Mouse (Mus musculus) forebrain, postnatal 0 days (tissue): ENCODE results near the gene Hoxa6. TPM values are rescaled to one million over a fixed set of nuclear protein-coding genes. Genes with fewer than 3 reads are reported as not detected.

Source experiments
- ATAC-seq: fragments of 200-750 bp; cut with Nextera tagmentation; 2 replicates; pipeline ENCODE4 v1.8.0; 2017; ENCODE audit warnings: mild to moderate bottlenecking, moderate library complexity
- DNase-seq: peaks from one replicate; pipeline ENCODE4 v3.0.0-alpha.2; 2015
- H3K27ac ChIP-seq: fragments of 300-500 bp; sonication (generic); 2 replicates; pipeline ENCODE4 v1.5.1; 2014; ENCODE audit warnings: low read depth, mild to moderate bottlenecking, antibody characterized with exemption, low read length, moderate library complexity, mixed read lengths
- H3K27me3 ChIP-seq: fragments of 300-500 bp; sonication (generic); 2 replicates; pipeline ENCODE4 v1.6.1; 2014; ENCODE audit warnings: mild to moderate bottlenecking, low read length, mixed read lengths; ENCODE audit not compliant: insufficient read depth
- H3K36me3 ChIP-seq: fragments of 300-500 bp; sonication (generic); 2 replicates; pipeline ENCODE4 v1.6.1; 2014; ENCODE audit warnings: mild to moderate bottlenecking, moderate library complexity; ENCODE audit not compliant: insufficient read depth
- H3K4me1 ChIP-seq: fragments of 300-500 bp; sonication (generic); 2 replicates; pipeline ENCODE4 v1.6.1; 2014; ENCODE audit warnings: antibody characterized with exemption; ENCODE audit not compliant: insufficient read depth
- H3K4me2 ChIP-seq: fragments of 300-500 bp; sonication (generic); 2 replicates; pipeline ENCODE4 v1.6.1; 2014; ENCODE audit warnings: low read depth, mild to moderate bottlenecking, moderate library complexity
- H3K4me3 ChIP-seq: fragments of 300-500 bp; sonication (generic); 2 replicates; pipeline ENCODE4 v1.5.1; 2014; ENCODE audit warnings: low read depth, low read length, mixed read lengths
- H3K9ac ChIP-seq: fragments of 300-500 bp; sonication (generic); 2 replicates; pipeline ENCODE4 v1.6.1; 2014; ENCODE audit warnings: mild to moderate bottlenecking
- H3K9me3 ChIP-seq: fragments of 300-500 bp; sonication (generic); 2 replicates; pipeline ENCODE4 v1.6.1; 2016; ENCODE audit warnings: low read length
- CTCF ChIP-seq: sonication (generic); IDR thresholded peaks from 2 replicates; pipeline ENCODE4 v1.5.1; 2016; ENCODE audit warnings: antibody characterized with exemption, control low read depth, low read depth
- WGBS: fragments of 180-500 bp; shearing (Covaris S2); extraction: QIAGEN DNeasy Blood & Tissue Kit; methylation state at CpG from one replicate; pipeline ENCODE4 v1.1.7; 2014; 5-methylcytosine and 5-hydroxymethylcytosine counted together
- polyA plus RNA-seq: library from polyadenylated mRNA; unstranded; fragments of >200 nt; fragmentation: Nextera tagmentation; extraction: Ambion mirVana; gene quantifications from 2 replicates; pipeline ENCODE4 v1.2.1, GENCODE M21; 2015
- total RNA-seq: library from RNA; depleted of rRNA; stranded (reverse); fragments of >200 nt; gene quantifications from 2 replicates; pipeline ENCODE4 v1.2.3, GENCODE M21; 2014

Hoxa6 gene
- total and polyA plus RNA-seq, 2 experiments from 2014 or later = not detected

GRCm38 (mm10) chr6:52239625-52240388 lies 31.3 kb upstream of the Hoxa6 start:
- H3K27ac ChIP-seq = no peak overlapping the region
- no peaks in the 10 kb centered on the region for H3K36me3 ChIP-seq
- no peak for DNase-seq
- no peaks in the 10 kb centered on the region for H3K9me3 ChIP-seq
- no peak for TF ChIP-seq CTCF
- H3K4me2 ChIP-seq = no peak overlapping the region
- no peak overlapping the region for H3K4me3 ChIP-seq
- H3K27me3 ChIP-seq = peaks cover 98% of the 10 kb centered on the region
- no peak overlapping the region for H3K9ac ChIP-seq
- no peaks in the 10 kb centered on the region for H3K4me1 ChIP-seq
- WGBS = 2% methylated on average over 30 of the region's 30 CpGs
- ATAC-seq = no peak

DNA sequence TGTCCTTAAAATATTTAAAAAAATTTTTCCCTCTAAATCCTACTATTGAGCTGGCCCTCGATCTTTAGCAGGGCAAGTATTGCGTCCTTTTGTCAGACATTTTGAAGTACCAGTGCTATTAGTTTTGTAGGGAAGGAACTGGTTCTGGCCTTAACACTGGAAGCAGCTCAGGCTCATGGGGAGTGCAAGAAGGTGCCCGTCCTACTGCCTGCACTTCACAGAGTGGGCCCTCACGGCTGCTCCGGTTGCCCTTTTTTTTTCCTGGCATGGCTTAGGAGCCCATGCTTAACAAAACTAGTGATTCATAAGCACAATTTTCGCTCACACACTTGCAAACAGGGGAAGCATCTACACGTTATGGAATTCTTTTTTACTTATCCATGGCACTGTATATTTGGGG lies 30.5 kb upstream of the Hoxa6 start:
- H3K9me3 ChIP-seq = no peaks in the 10 kb centered on the region
- no peak for TF ChIP-seq CTCF
- H3K4me3 ChIP-seq = no peak overlapping the region
- DNase-seq (no peak), ATAC-seq (no peak)
- no peak overlapping the region for H3K9ac ChIP-seq
- no peak overlapping the region for H3K4me2 ChIP-seq
- H3K27me3 ChIP-seq = peaks cover 98% of the 10 kb centered on the region
- no peaks in the 10 kb centered on the region for H3K36me3 ChIP-seq
- no peak overlapping the region for H3K27ac ChIP-seq
- H3K4me1 ChIP-seq = no peaks in the 10 kb centered on the region
- 3% methylated on average over 7 of the region's 7 CpGs for WGBS

- WGBS = 4% methylated on average over 7 of the region's 7 CpGs
- no peak overlapping the region for H3K4me2 ChIP-seq
These were observed 29.6 kb upstream of the Hoxa6 start for GRCm38 (mm10) chr6:52238155-52238545.

DNA sequence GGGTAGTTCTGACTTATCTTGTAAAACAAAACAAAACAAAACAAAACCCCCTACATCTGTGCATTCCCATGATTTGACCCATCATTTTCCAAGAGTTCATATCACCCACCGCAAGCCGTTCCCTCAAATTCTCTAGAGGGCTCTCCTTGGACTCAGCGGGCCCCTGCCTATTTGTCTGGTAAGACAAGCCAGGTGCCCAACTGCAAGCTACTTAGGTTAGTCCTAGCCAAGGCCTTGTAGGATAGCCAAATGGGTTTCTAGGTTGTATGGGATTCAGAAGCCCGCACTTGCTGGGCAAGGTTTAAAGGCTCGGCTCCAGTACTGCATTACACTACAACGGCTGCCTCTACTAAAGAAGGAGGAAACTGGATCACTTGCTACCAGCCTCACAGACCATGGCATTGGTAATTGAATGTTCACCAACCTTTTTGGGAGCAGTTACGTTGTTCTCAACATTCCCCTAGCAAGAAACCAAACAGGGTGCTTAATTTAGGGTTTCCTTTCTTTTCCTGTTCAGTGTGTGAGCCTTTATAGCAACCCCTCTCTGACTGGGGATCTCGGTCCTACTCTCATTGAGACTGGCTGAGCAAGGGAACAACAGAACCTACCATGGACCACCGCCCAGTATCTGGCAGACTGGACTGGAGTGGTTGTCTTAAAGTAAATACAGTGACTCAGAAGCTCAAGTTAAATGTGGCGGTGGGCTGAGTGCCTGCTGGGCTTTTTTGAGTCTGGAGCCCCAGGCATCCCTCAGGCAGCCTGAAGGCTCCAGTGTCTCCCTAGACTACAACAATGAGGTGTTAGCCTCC lies 29.0 kb upstream of the Hoxa6 start:
- peaks cover 98% of the 10 kb centered on the region for H3K27me3 ChIP-seq
- TF ChIP-seq CTCF = no peak
- H3K27ac ChIP-seq = no peak overlapping the region
- no peak for DNase-seq
- 8% methylated on average over 10 of the region's 10 CpGs for WGBS
- H3K36me3 ChIP-seq = no peaks in the 10 kb centered on the region
- no peak overlapping the region for H3K4me2 ChIP-seq
- no peak overlapping the region for H3K4me3 ChIP-seq
- no peak for ATAC-seq
- H3K4me1 ChIP-seq = no peaks in the 10 kb centered on the region
- H3K9me3 ChIP-seq = no peaks in the 10 kb centered on the region
- H3K9ac ChIP-seq = no peak overlapping the region

More at GRCm38 (mm10) chr6:52238155-52238545, 29.6 kb upstream of the Hoxa6 start:
- ATAC-seq (no peak), DNase-seq (no peak)
- no peaks in the 10 kb centered on the region for H3K36me3 ChIP-seq
- H3K4me3 ChIP-seq = no peak overlapping the region
- TF ChIP-seq CTCF = no peak
- no peak overlapping the region for H3K9ac ChIP-seq
- no peak overlapping the region for H3K27ac ChIP-seq
- no peaks in the 10 kb centered on the region for H3K9me3 ChIP-seq
- H3K4me1 ChIP-seq = no peaks in the 10 kb centered on the region
- H3K27me3 ChIP-seq = peaks cover 98% of the 10 kb centered on the region

DNA sequence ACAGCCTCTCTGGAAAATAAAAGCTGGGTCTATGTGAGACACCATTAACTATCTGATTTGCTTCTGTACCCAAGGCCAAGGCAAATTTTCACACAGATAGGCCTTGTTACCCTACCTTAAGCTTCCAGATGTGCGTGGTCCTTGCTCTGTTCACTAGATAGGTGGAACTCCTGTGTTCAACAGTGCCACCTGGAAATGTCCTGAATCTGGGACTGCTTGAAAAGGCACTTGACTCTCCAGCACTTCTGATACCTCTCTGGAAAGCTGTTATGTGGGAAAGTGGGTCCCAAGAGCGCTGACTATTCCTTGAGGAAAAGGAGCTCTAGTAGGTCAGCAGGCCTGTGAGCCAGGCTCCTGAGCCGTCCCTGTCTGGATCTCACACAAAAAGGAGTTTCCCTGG lies 28.3 kb upstream of the Hoxa6 start:
- Histone ChIP-seq H3K9me3 (no peaks in the 10 kb centered on the region), H3K4me1 (no peaks in the 10 kb centered on the region), H3K4me3 (no peak overlapping the region), H3K27ac (no peak overlapping the region), H3K36me3 (no peaks in the 10 kb centered on the region), H3K9ac (no peak overlapping the region), H3K4me2 (no peak overlapping the region), H3K27me3 (peaks cover 98% of the 10 kb centered on the region)
- WGBS = 7% methylated on average over 3 of the region's 3 CpGs
- DNase-seq (no peak), ATAC-seq (no peak)
- no peak for TF ChIP-seq CTCF

DNA sequence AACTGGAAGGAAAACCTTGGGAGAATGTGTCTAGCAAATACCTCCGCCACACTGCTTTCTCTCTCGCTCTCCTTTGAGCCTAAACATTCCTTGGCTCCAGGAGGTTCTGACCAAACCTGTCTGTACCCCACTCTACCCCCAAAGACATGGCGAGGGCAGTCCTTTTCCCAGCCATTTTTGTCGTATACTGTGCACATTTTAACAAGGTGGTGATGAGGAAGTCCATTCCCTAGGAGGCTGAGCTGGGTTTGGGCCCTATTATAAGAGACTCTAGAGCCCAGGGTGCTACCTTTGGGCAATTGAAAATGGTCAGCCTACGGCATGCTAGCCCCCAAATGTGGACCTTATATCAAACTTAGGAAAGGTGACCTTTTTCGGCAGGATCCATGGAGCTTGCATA lies 27.3 kb upstream of the Hoxa6 start:
- DNase-seq = no peak
- H3K27ac ChIP-seq = no peak overlapping the region
- H3K9me3 ChIP-seq = no peaks in the 10 kb centered on the region
- no peaks in the 10 kb centered on the region for H3K36me3 ChIP-seq
- WGBS = 14% methylated on average over 6 of the region's 6 CpGs
- no peak overlapping the region for H3K4me3 ChIP-seq
- no peak for TF ChIP-seq CTCF
- H3K9ac ChIP-seq = no peak overlapping the region
- H3K27me3 ChIP-seq = peaks cover 96% of the 10 kb centered on the region
- no peak for ATAC-seq
- H3K4me1 ChIP-seq = no peaks in the 10 kb centered on the region
- H3K4me2 ChIP-seq = no peak overlapping the region

- Histone ChIP-seq H3K27ac (no peak overlapping the region), H3K36me3 (no peaks in the 10 kb centered on the region), H3K9ac (no peak overlapping the region), H3K9me3 (no peaks in the 10 kb centered on the region), H3K4me1 (no peaks in the 10 kb centered on the region), H3K27me3 (peaks cover 96% of the 10 kb centered on the region), H3K4me2 (no peak overlapping the region), H3K4me3 (no peak overlapping the region)
- ATAC-seq = no peak
- TF ChIP-seq CTCF = no peak
- no peak for DNase-seq
- 29% methylated on average over 9 of the region's 9 CpGs for WGBS
These were observed 26.7 kb upstream of the Hoxa6 start for GRCm38 (mm10) chr6:52235267-52235666.
